ENCODE assay signal across 11 mouse cellular contexts in the genomic region with DNA sequence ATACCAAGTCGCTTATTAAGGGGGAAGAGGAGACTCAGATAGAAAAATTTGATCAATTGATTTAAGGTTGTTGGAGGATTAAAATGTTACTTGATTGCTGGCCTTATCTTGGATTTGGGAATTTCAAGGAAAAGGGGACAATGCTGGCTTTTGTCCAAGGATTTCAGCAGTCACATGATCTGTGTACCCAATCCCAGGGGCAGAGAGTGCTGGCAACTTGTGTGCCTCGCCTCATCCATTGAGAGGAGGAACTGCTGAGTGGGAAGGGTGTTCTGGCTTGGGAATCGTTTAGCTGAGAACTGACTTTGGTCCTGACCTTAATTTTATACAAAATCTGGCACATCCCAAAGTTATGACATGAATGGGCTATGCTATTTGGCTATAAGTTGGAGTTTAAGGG.
DNase-seq lines count a peak whose midpoint lies in the region; ATAC-seq and TF ChIP-seq lines count a peak whose summit lies in the region.
"Had no signal": no experiment of that assay in that cellular context is flagged by ENCODE, and none has a peak within 500 bp of the region (broad histone marks: within the 10 kb centered on the region; RNA-seq: fewer than 3 reads in every experiment).

No protein-coding gene starts in this region.

- ATAC-seq in forebrain, embryonic 12.5 days (ENCODE audit: low FRiP score), result 0 out of 2 replicates have a peak, but pooled peaks have one; percentile 49
- no peak for ATAC-seq in forebrain, embryonic 11.5 days (replicated peaks; ENCODE audit: low FRiP score)
- no peak for ATAC-seq in kidney, postnatal 0 days (replicated peaks; ENCODE audit: low FRiP score, low read depth)
- peak; percentile 57; the same call in 1 of the 2 replicates for ATAC-seq in intestine, embryonic 15.5 days
- ATAC-seq: inflammation-experienced regulatory T-cells, adult 6 months had no signal

- H3K4me3 ChIP-seq in forebrain, embryonic 12.5 days (replicated peaks), result no peak overlapping the region
- H3K4me3 ChIP-seq in forebrain, embryonic 11.5 days (ENCODE audit: low read depth, low read length), result no peak overlapping the region
- H3K4me3 ChIP-seq in kidney, postnatal 0 days (replicated peaks; ENCODE audit: low read depth, low read length), result no peak overlapping the region
- H3K4me3 ChIP-seq in C2C12 (ENCODE audit: insufficient read depth, poor library complexity, severe bottlenecking), result no peak overlapping the region
- no peak overlapping the region for H3K4me3 ChIP-seq in intestine, embryonic 15.5 days (replicated peaks)
- no peak overlapping the region for H3K4me3 ChIP-seq in cerebellum, adult 2 months (replicated peaks; ENCODE audit: insufficient read depth, low read depth, low read length)

- TF ChIP-seq CTCF in kidney, postnatal 0 days (IDR thresholded peaks at IDR 0.05; ENCODE audit: low read depth), result no peak
- no peak for TF ChIP-seq CTCF in C2C12 (IDR thresholded peaks at IDR 0.05; ENCODE audit: control insufficient read depth, insufficient read depth, insufficient read length)
- no peak for TF ChIP-seq CTCF in cerebellum, adult 2 months (IDR thresholded peaks at IDR 0.05; ENCODE audit: borderline replicate concordance, insufficient read depth, low read depth, low read length)

- H3K9ac ChIP-seq in forebrain, embryonic 12.5 days, result no peak overlapping the region
- no peak overlapping the region for H3K9ac ChIP-seq in forebrain, embryonic 11.5 days (ENCODE audit: low read length)
- no peak overlapping the region for H3K9ac ChIP-seq in kidney, postnatal 0 days (ENCODE audit: low read depth, low read length)
- no peak overlapping the region for H3K9ac ChIP-seq in intestine, embryonic 15.5 days

- peaks cover 45% of the 10 kb centered on the region for H3K79me3 ChIP-seq in C2C12 (ENCODE audit: low read depth)

- H3K27me3 ChIP-seq in forebrain, embryonic 12.5 days, result no peaks in the 10 kb centered on the region; the same call in 1 of the 2 replicates
- no peaks in the 10 kb centered on the region for H3K27me3 ChIP-seq in forebrain, embryonic 11.5 days (ENCODE audit: control insufficient read depth, insufficient read depth, low read length)
- no peaks in the 10 kb centered on the region for H3K27me3 ChIP-seq in kidney, postnatal 0 days (ENCODE audit: insufficient read depth, low read length)
- H3K27me3 ChIP-seq in C2C12 (ENCODE audit: control insufficient read depth, insufficient read depth, insufficient read length), result no peaks in the 10 kb centered on the region
- no peaks in the 10 kb centered on the region for H3K27me3 ChIP-seq in intestine, embryonic 15.5 days (replicated peaks)
- H3K27me3 ChIP-seq in cerebellum, adult 2 months (ENCODE audit: control insufficient read depth, insufficient read depth, low read length), result no peaks in the 10 kb centered on the region

- peaks cover 100% of the 10 kb centered on the region for H3K79me2 ChIP-seq in C2C12 (ENCODE audit: control insufficient read depth, insufficient read depth)

- H3K4me1 ChIP-seq in forebrain, embryonic 12.5 days, result peaks cover 19% of the 10 kb centered on the region
- peaks cover 5% of the 10 kb centered on the region; the same call in 1 of the 2 replicates for H3K4me1 ChIP-seq in forebrain, embryonic 11.5 days (replicated peaks; ENCODE audit: control insufficient read depth, insufficient read depth, low read length)
- H3K4me1 ChIP-seq in kidney, postnatal 0 days (replicated peaks; ENCODE audit: insufficient read depth, low read length), result 0 out of 2 replicates have a peak, but pooled peaks cover 17% of the 10 kb centered on the region
- peaks cover 35% of the 10 kb centered on the region for H3K4me1 ChIP-seq in intestine, embryonic 15.5 days (replicated peaks)
- H3K4me1 ChIP-seq in cerebellum, adult 2 months (ENCODE audit: control insufficient read depth, insufficient read depth, low read length), result no peaks in the 10 kb centered on the region; the same call in 1 of the 2 replicates

- DNase-seq in forebrain, embryonic 11.5 days (ENCODE audit: low spot score), result no peak
- no peak for DNase-seq in kidney, postnatal 0 days (ENCODE audit: low spot score)
- DNase-seq in kidney, postnatal 36 days, result no peak
- DNase-seq in urinary bladder, postnatal 14 days (ENCODE audit: low spot score), result no peak
- DNase-seq in cerebellum, adult 2 months, result no peak
- DNase-seq: B cell, adult 2 months; right cerebral cortex, adult 18-20 months had no signal

- H3K27ac ChIP-seq in forebrain, embryonic 12.5 days, result no peak overlapping the region
- no peak overlapping the region for H3K27ac ChIP-seq in forebrain, embryonic 11.5 days (ENCODE audit: low read depth, low read length)
- peak overlapping the region; percentile 25; the same call in 1 of the 2 replicates for H3K27ac ChIP-seq in kidney, postnatal 0 days
- H3K27ac ChIP-seq in intestine, embryonic 15.5 days, result peak overlapping the region; percentile 56; the same call in 1 of the 2 replicates
- no peak overlapping the region for H3K27ac ChIP-seq in cerebellum, adult 2 months (ENCODE audit: insufficient read depth, low read length)

- no peaks in the 10 kb centered on the region for H3K36me3 ChIP-seq in forebrain, embryonic 12.5 days (replicated peaks)
- H3K36me3 ChIP-seq in forebrain, embryonic 11.5 days (ENCODE audit: control insufficient read depth, insufficient read depth, low read length), result no peaks in the 10 kb centered on the region
- no peaks in the 10 kb centered on the region for H3K36me3 ChIP-seq in kidney, postnatal 0 days (ENCODE audit: insufficient read depth, low read length)
- peaks cover 4% of the 10 kb centered on the region for H3K36me3 ChIP-seq in C2C12 (ENCODE audit: control insufficient read depth, insufficient read depth)
- H3K36me3 ChIP-seq in intestine, embryonic 15.5 days, result 0 out of 2 replicates have a peak, but pooled peaks cover 3% of the 10 kb centered on the region

- 36% methylated on average over 3 of the region's 3 CpGs for WGBS in forebrain, embryonic 12.5 days
- 46% methylated on average over 3 of the region's 3 CpGs for whole genome bisulfite sequencing in forebrain, embryonic 11.5 days
- 61% methylated on average over 3 of the region's 3 CpGs for WGBS in kidney, postnatal 0 days
- WGBS in intestine, embryonic 15.5 days, result 39% methylated on average over 3 of the region's 3 CpGs
- WGBS in cerebellum, adult 2 months, result 45% methylated on average over 3 of the region's 3 CpGs

- no peak overlapping the region for H3ac ChIP-seq in C2C12 (ENCODE audit: control insufficient read depth, insufficient read length, low read depth)

- H3K9me3 ChIP-seq in forebrain, embryonic 12.5 days, result no peaks in the 10 kb centered on the region
- no peaks in the 10 kb centered on the region for H3K9me3 ChIP-seq in forebrain, embryonic 11.5 days (ENCODE audit: control insufficient read depth, low read length)
- H3K9me3 ChIP-seq in kidney, postnatal 0 days (replicated peaks; ENCODE audit: low read length), result no peaks in the 10 kb centered on the region
- no peaks in the 10 kb centered on the region for H3K9me3 ChIP-seq in intestine, embryonic 15.5 days

- H3K4me2 ChIP-seq in forebrain, embryonic 12.5 days, result no peak overlapping the region
- no peak overlapping the region for H3K4me2 ChIP-seq in forebrain, embryonic 11.5 days (ENCODE audit: low read depth, low read length, severe bottlenecking)
- no peak overlapping the region for H3K4me2 ChIP-seq in kidney, postnatal 0 days (ENCODE audit: low read length)
- H3K4me2 ChIP-seq in intestine, embryonic 15.5 days (replicated peaks), result no peak overlapping the region

- no peak for TF ChIP-seq POLR2A in cerebellum, adult 2 months (IDR thresholded peaks at IDR 0.05; ENCODE audit: borderline replicate concordance, insufficient read depth, low read length)

TF ChIP-seq in C2C12, 6 proteins besides CTCF, POLR2A, EP300 and RAD21:
- TF ChIP-seq FOSL1 (IDR thresholded peaks at IDR 0.05; ENCODE audit: insufficient read depth, low read length, poor library complexity, severe bottlenecking) (no peak), USF1 (IDR thresholded peaks at IDR 0.05; ENCODE audit: low read depth) (peak; percentile 55)

Comparison
In these comparisons a context has a peak if more than half of its experiments do, and no peak if none do; other contexts are left out.
1. ATAC-seq: peak in forebrain, embryonic 12.5 days (single experiment) and intestine, embryonic 15.5 days (single experiment); none in forebrain, embryonic 11.5 days (single experiment) and kidney, postnatal 0 days (single experiment).
2. H3K27ac ChIP-seq: peak in kidney, postnatal 0 days (single experiment) and intestine, embryonic 15.5 days (single experiment); none in forebrain, embryonic 12.5 days (single experiment), forebrain, embryonic 11.5 days (single experiment) and cerebellum, adult 2 months (single experiment).